Mouse (Mus musculus) intestine, embryonic 14.5 days (tissue): ENCODE results near the gene Lhfpl1. TPM values are rescaled to one million over a fixed set of nuclear protein-coding genes. Genes with fewer than 3 reads are reported as not detected.

Source experiments
- ATAC-seq: fragments of 200-750 bp; cut with Nextera tagmentation; replicated peaks from 2 replicates; pipeline ENCODE4 v1.8.0; 2017; ENCODE audit warnings: low read depth, moderate number of reproducible peaks, moderate TSS enrichment, moderate library complexity; ENCODE audit not compliant: low FRiP score, low TSS enrichment
- DNase-seq: peaks from one replicate; pipeline ENCODE4 v3.0.0-alpha.2; 2018; ENCODE audit warnings: low spot score
- H3K27ac ChIP-seq: fragments of 300-500 bp; sonication (generic); 2 replicates; pipeline ENCODE4 v1.5.1; 2014; ENCODE audit warnings: low read depth, mild to moderate bottlenecking, control low read depth
- H3K27me3 ChIP-seq: fragments of 300-500 bp; sonication (generic); replicated peaks from 2 replicates; pipeline ENCODE4 v1.6.1; 2014; ENCODE audit warnings: low read length, control low read depth; ENCODE audit not compliant: control insufficient read depth, insufficient read depth
- H3K36me3 ChIP-seq: fragments of 300-500 bp; sonication (generic); 2 replicates; pipeline ENCODE4 v1.6.1; 2014; ENCODE audit warnings: low read length, control low read depth; ENCODE audit not compliant: control insufficient read depth, insufficient read depth
- H3K4me1 ChIP-seq: fragments of 300-500 bp; sonication (generic); replicated peaks from 2 replicates; pipeline ENCODE4 v1.6.1; 2014; ENCODE audit warnings: low read length, control low read depth, mixed read lengths; ENCODE audit not compliant: control insufficient read depth, insufficient read depth
- H3K4me2 ChIP-seq: fragments of 300-500 bp; sonication (generic); 2 replicates; pipeline ENCODE4 v1.6.1; 2014; ENCODE audit warnings: low read length
- H3K4me3 ChIP-seq: fragments of 300-500 bp; sonication (generic); 2 replicates; pipeline ENCODE4 v1.5.1; 2014; ENCODE audit warnings: low read depth, low read length, control low read depth, mixed read lengths
- H3K9ac ChIP-seq: fragments of 300-500 bp; sonication (generic); 2 replicates; pipeline ENCODE4 v1.6.1; 2014; ENCODE audit warnings: mild to moderate bottlenecking, low read length
- H3K9me3 ChIP-seq: fragments of 300-500 bp; sonication (generic); 2 replicates; pipeline ENCODE4 v1.6.1; 2016; ENCODE audit warnings: low read length, control low read depth; ENCODE audit not compliant: control insufficient read depth
- WGBS: fragments of 180-500 bp; shearing (Covaris S2); extraction: QIAGEN DNeasy Blood & Tissue Kit; methylation state at CpG from one replicate; pipeline ENCODE4 v1.1.7; 2014; 5-methylcytosine and 5-hydroxymethylcytosine counted together
- polyA plus RNA-seq: library from polyadenylated mRNA; unstranded; fragments of >200 nt; fragmentation: Nextera tagmentation; extraction: Ambion mirVana; gene quantifications from 2 replicates; pipeline ENCODE4 v1.2.1, GENCODE M21; 2014

Gene Lhfpl1
- polyA plus RNA-seq, 1 experiment from 2014 or later: 0.45 TPM

- no peak for DNase-seq
- Histone ChIP-seq H3K4me2 (no peak overlapping the region), H3K4me1 (no peaks in the 10 kb centered on the region), H3K36me3 (no peaks in the 10 kb centered on the region), H3K9ac (no peak overlapping the region), H3K9me3 (no peaks in the 10 kb centered on the region), H3K4me3 (no peak overlapping the region), H3K27ac (no peak overlapping the region), H3K27me3 (no peaks in the 10 kb centered on the region)
- WGBS: 39% methylated on average over 4 of the region's 4 CpGs
- no peak for ATAC-seq
Observed at GRCm38 (mm10) chrX:145271768-145272167, 77.1 kb downstream of the Lhfpl1 start.

- WGBS: 62% methylated on average over 5 of the region's 5 CpGs
- DNase-seq (no peak), ATAC-seq (no peak)
- Histone ChIP-seq H3K9ac (no peak overlapping the region), H3K9me3 (no peaks in the 10 kb centered on the region), H3K4me1 (no peaks in the 10 kb centered on the region), H3K27ac (no peak overlapping the region), H3K27me3 (no peaks in the 10 kb centered on the region), H3K4me2 (no peak overlapping the region), H3K36me3 (no peaks in the 10 kb centered on the region), H3K4me3 (no peak overlapping the region)
Observed at GRCm38 (mm10) chrX:145261803-145262202, 87.1 kb downstream of the Lhfpl1 start.

Other genes starting within 250 kb of the Lhfpl1 start
- gene Amot, start 156.1 kb upstream of the Lhfpl1 start, polyA plus RNA-seq: 18.0 and 21.5 TPM in 2 replicates